In genomic region chr1:86503906-86504696, GRCm38 (mm10) we compare ENCODE assay signal across 8 mouse cellular contexts. TPM values are rescaled to one million over a fixed set of nuclear protein-coding genes. Genes with fewer than 3 reads are reported as not detected.
DNase-seq lines count a peak whose midpoint lies in the region; ATAC-seq and TF ChIP-seq lines count a peak whose summit lies in the region.

No protein-coding gene starts in this region.

- H3K4me2 ChIP-seq in kidney, embryonic 15.5 days = peak overlapping the region; percentile 74

- peak; percentile 61 for ATAC-seq in erythroblast, adult 5-6 weeks (replicated peaks; ENCODE audit: low FRiP score, poor library complexity, severe bottlenecking)
- ATAC-seq in kidney, embryonic 15.5 days (replicated peaks; ENCODE audit: low FRiP score) = peak; percentile 91

- no peaks in the 10 kb centered on the region for H3K36me3 ChIP-seq in heart, embryonic 10.5 days
- H3K36me3 ChIP-seq in kidney, embryonic 15.5 days = no peaks in the 10 kb centered on the region

- peak; percentile 77; the same call in 1 of the 2 replicates for TF ChIP-seq POLR2A in bone marrow, adult 2 months (IDR thresholded peaks at IDR 0.05; ENCODE audit: borderline replicate concordance, control insufficient read depth, low read depth, low read length)

- TF ChIP-seq CTCF in bone marrow, adult 2 months (IDR thresholded peaks at IDR 0.05; ENCODE audit: control insufficient read depth, insufficient read depth, low read length) = peak; percentile 58

- H3K27ac ChIP-seq in bone marrow, adult 2 months (ENCODE audit: control insufficient read depth, insufficient read depth, low read depth, low read length, poor library complexity) = peak overlapping the region; percentile 87
- H3K27ac ChIP-seq in heart, embryonic 10.5 days = peak overlapping the region; percentile 97
- H3K27ac ChIP-seq in kidney, embryonic 15.5 days = peak overlapping the region; percentile 98

- peak overlapping the region; percentile 66 for H3K9ac ChIP-seq in kidney, embryonic 15.5 days

- no peaks in the 10 kb centered on the region for H3K27me3 ChIP-seq in heart, embryonic 10.5 days (ENCODE audit: insufficient read depth, poor library complexity, severe bottlenecking)
- H3K27me3 ChIP-seq in kidney, embryonic 15.5 days = no peaks in the 10 kb centered on the region

- H3K4me1 ChIP-seq in bone marrow, adult 2 months (ENCODE audit: control insufficient read depth, insufficient read depth, low read length) = peaks cover 11% of the 10 kb centered on the region
- peaks cover 62% of the 10 kb centered on the region for H3K4me1 ChIP-seq in heart, embryonic 10.5 days
- peaks cover 70% of the 10 kb centered on the region for H3K4me1 ChIP-seq in kidney, embryonic 15.5 days

- no peaks in the 10 kb centered on the region for H3K9me3 ChIP-seq in heart, embryonic 10.5 days
- H3K9me3 ChIP-seq in kidney, embryonic 15.5 days (replicated peaks) = no peaks in the 10 kb centered on the region

- WGBS in bone marrow, adult 2 months = under 1% methylated on average over 64 of the region's 64 CpGs
- under 1% methylated on average over 64 of the region's 64 CpGs for WGBS in heart, embryonic 10.5 days
- under 1% methylated on average over 64 of the region's 64 CpGs for WGBS in kidney, embryonic 15.5 days

- DNase-seq in 416B (ENCODE audit: low read depth) (peak; percentile 99), liver (peak; percentile 91)
- peak; percentile 98 for DNase-seq in heart, embryonic 10.5 days (ENCODE audit: low spot score)
- peak; percentile 73 to 85 for DNase-seq in monocyte, adult 2 months (ENCODE audit: low read depth in 1 of 2, low spot score in 2 of 2)
- peak; percentile 88 to 89 for DNase-seq in spleen, postnatal 36 days (ENCODE audit: low spot score in 2 of 2)

- H3K4me3 ChIP-seq in bone marrow, adult 2 months (replicated peaks; ENCODE audit: control insufficient read depth, low read depth, low read length) = peak overlapping the region; percentile 61
- peak overlapping the region; percentile 59 for H3K4me3 ChIP-seq in heart, embryonic 10.5 days
- peak overlapping the region; percentile 44 for H3K4me3 ChIP-seq in kidney, embryonic 15.5 days (replicated peaks)

RNA-seq across cellular contexts. Expression of gene Ptma, which starts 22.4 kb away (rescaled TPM):
- polyA plus RNA-seq in bone marrow, adult 2 months (2011; ENCODE audit: insufficient read depth, insufficient read length, low replicate concordance, missing spikeins) = 1,145 and 1,395 TPM in 2 replicates
- total RNA-seq in erythroblast, adult 5-6 weeks (2015; ENCODE audit: low replicate concordance) = 1,027 and 1,158 TPM in 2 replicates
- total RNA-seq in erythroblast, adult 5-6 weeks (2017; ENCODE audit: low replicate concordance) = 910 and 1,101 TPM in 2 replicates
- 1,013 and 1,650 TPM in 2 replicates for polyA plus RNA-seq in heart, embryonic 10.5 days (2016; fragmentation: Nextera tagmentation; extraction: Ambion mirVana)
- 2,949 and 3,271 TPM in 2 replicates for polyA plus RNA-seq in kidney, embryonic 15.5 days (2015; fragmentation: Nextera tagmentation; extraction: Ambion mirVana)

Comparison
In these comparisons a context has a peak if more than half of its experiments do, and no peak if none do; other contexts are left out.
1. Peak in every context shown above with its lines: DNase-seq, ATAC-seq, H3K4me3 ChIP-seq and H3K27ac ChIP-seq.